Mouse (Mus musculus): ENCODE measurements around the gene Grid2ip.

- TF ChIP-seq CTCF (conservative IDR thresholded peaks at IDR 0.05; ENCODE audit: low read length) = no peak
- TF ChIP-seq NANOG (IDR thresholded peaks at IDR 0.05; ENCODE audit: borderline replicate concordance, low read length) = no peak
Observed at GRCm38 (mm10) chr5:143309916-143310315, 47.2 kb upstream of the Grid2ip start.
